Mouse (Mus musculus) thymus, postnatal 0 days (tissue): ENCODE measurements around the gene 4933415A04Rik. TPM values are rescaled to one million over a fixed set of nuclear protein-coding genes. Genes with fewer than 3 reads are reported as not detected.

ENCODE experiments used
- DNase-seq: peaks from one replicate; pipeline ENCODE4 v3.0.0-alpha.2; 2015; ENCODE audit warnings: low spot score
- polyA plus RNA-seq: library from polyadenylated mRNA; unstranded; fragments of >200 nt; fragmentation: Nextera tagmentation; extraction: Ambion mirVana; gene quantifications from 2 replicates; pipeline ENCODE4 v1.2.1, GENCODE M21; 2015

Gene 4933415A04Rik
- polyA plus RNA-seq, 1 experiment from 2014 or later: 4.4 TPM

DNA sequence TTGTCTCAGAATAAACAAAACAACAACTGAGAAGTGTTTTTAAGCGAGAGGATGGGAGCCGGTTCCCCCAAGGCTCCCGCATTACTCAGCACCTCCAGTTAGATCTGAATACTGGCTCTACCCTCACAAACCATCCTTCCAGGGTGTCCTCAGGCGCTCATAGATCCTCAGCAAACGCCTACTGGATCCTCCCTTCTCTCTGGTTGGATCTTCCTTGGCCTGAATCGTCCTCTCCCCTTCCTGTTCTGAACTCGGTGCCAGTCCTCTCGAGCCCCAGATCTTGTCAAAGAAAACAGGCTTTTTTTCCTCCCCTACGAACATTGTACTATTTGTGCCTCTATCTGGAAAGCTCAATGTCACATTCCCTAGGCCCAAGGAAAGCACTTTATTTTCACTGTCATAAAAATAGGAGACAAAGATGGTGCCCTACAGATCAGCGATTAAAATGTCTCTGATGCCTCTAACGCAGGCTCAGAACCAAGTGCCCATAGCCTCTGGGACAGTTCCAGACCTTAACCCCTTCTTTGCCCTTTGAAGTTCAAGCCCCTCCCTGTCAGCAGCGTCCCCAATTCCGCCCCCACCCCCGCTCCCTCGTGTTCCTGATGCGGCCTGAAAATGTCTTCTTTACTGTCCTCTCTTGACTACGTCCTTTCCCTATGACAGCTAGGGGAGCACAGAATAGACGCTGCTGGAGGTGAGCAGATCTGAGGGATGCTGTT, 40.2 kb downstream of the 4933415A04Rik start:
- DNase-seq: no peak

DNA sequence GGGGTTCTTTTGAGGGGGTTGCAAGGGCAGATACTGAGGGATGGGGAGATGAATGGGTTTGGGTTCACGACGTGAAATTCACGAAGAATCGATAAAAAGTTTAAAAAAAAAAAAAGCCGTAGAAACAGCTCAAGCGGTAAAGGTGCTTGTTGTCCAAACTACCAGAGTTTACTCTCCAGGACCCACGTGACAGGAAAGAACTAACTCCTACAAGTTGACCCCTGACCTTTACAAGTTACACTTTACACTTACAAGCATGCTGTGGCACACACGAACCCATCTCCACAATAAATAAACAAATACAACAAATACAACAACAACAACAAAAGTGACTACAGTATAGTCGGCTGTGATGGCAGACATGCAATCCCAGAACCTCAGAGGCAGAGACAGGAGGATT, 44.8 kb downstream of the 4933415A04Rik start:
- DNase-seq: no peak

DNA sequence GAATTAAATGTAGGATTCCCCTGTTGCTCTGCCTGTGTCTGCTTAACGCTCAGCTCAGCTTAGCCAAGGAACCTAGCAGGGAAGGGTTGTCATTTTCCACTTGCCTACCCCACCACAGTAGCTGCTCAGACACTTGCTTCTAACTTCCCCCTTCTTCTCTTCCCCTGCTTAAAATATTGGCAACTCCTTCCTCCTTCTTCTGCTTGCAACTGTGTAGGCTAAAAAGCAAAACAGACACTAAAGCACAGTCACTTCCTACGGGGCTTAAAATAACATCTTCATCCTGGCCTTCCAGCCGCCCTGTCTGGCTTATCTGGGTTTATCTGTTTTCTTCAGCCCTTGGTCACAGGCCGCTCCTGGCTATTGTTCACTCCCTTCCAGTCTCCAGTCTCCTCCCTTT, 45.7 kb downstream of the 4933415A04Rik start:
- DNase-seq: no peak

DNA sequence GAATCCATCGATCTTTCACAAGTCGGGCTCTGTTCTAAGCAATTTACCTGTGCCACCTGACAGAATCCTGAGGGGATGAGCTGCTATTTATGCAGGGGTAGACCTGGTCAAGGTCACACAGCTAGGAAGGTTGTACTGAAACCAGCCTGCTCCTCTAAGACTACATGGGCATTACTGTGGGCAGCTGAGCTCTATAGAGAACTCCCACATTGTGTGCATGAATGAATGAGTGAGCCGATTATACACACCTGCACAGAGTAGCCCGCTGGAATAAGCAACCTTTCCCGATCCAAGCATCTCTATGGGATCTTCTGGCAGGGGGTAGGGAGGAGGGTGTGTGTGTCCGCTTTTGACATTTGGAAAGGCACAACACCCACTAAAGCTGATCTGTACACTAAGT, 46.3 kb downstream of the 4933415A04Rik start:
- DNase-seq: no peak

DNA sequence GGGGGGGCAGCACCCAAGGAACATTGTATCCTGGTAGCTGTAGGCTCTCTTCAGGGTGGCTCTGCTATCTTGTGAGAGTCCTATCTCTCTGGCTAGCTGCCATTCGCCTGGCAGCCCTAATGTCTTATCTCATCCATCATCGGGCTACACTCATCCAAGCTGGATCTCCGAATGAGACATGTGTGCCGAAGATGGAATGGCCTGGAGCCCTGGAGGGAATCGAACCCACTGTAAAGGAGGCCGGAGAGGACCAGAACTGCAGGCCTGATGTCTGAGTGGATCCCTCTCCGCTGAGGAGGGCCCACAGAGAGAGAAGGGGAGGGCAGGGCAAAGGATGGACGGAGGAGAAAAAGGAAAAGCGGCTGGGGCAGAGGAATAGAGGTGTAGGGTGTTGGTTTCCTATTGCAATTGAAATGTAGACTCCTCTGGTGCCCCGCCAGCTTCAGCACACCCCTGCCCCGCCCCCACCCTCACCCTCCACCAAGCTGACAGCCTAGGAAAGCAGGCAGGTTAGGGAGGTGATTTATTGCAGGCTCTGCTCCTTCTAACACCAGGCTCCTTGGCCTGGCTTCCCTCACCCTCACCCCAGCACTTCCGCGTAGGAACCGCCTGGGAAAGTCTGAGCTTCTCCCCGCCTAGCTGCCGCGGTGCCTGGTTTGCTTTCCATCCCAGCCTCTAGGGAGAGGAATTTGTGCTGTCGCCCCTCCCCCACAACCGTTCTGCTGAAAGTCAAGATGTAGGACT, 47.0 kb downstream of the 4933415A04Rik start:
- DNase-seq: no peak

DNA sequence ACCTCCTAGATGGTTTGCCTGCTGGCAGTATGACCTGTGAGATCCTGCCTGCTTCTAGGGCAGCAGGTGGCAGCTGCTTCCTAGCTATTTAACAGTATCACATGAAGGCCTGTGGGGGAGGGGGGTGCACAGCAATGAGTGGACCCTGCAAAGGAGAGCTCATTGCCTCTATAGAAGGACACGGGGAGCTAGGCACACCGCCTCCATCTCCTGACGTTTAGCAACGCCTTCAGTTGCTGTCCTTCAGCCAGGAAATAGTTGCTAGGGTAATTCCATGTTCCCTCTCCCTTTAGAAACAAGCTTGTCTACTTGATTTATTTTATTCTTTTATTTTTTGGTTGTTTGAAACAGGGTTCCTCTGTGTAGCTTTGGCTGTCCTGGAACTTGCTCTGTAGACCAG, 49.9 kb downstream of the 4933415A04Rik start:
- no peak for DNase-seq

DNA sequence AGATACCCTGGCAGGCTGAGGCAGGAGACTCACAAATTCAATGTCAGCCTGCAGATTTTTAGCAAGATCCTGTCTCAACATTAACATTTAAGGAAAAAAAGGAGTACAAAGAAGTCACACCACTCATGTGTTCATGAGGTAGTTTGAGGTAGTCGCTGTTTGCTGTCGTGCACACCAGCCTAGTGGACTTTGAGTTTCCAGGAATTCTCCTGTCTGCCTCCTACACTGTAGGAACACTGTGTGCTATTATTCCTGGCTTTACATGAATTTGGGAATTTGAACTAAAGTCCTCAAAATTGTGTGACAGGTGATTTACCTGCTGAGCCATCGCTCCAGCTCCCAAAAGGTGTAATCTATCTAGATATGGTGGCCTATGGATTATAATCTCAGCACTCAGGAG, 51.6 kb downstream of the 4933415A04Rik start:
- DNase-seq: no peak

Other genes with a start within 250 kb of the 4933415A04Rik start
- 112 and 114 TPM in 2 replicates for gene Pttg1, start 160.8 kb upstream of the 4933415A04Rik start, polyA plus RNA-seq
- gene Slu7, start 153.3 kb upstream of the 4933415A04Rik start, polyA plus RNA-seq: 66.2 and 71.7 TPM in 2 replicates
- gene C1qtnf2, start 112.8 kb upstream of the 4933415A04Rik start, polyA plus RNA-seq: 5.3 and 5.6 TPM in 2 replicates
- 6.4 and 8.5 TPM in 2 replicates for gene Ccnjl, start 58.3 kb upstream of the 4933415A04Rik start, polyA plus RNA-seq
- 8.4 and 11.8 TPM in 2 replicates for gene Fabp6, start 14.5 kb downstream of the 4933415A04Rik start, polyA plus RNA-seq
- 21.9 and 28.8 TPM in 2 replicates for gene Pwwp2a, start 95.0 kb downstream of the 4933415A04Rik start, polyA plus RNA-seq
- 83.2 and 87.5 TPM in 2 replicates for gene Ttc1, start 161.0 kb downstream of the 4933415A04Rik start, polyA plus RNA-seq